Mouse (Mus musculus) layer of hippocampus, adult 9-10 months (tissue): ENCODE measurements around the gene Socs1.

Experiments
- DNase-seq: peaks from one replicate; pipeline ENCODE4 v3.0.0; 2022; ENCODE audit warnings: low spot score

The Socs1 gene

GRCm38 (mm10) chr16:10786782-10787547, 1.6 kb upstream of the Socs1 start:
- no peak for DNase-seq

- DNase-seq, result peak; percentile 61
Observed at GRCm38 (mm10) chr16:10786288-10786687, 952 bp upstream of the Socs1 start.

DNA sequence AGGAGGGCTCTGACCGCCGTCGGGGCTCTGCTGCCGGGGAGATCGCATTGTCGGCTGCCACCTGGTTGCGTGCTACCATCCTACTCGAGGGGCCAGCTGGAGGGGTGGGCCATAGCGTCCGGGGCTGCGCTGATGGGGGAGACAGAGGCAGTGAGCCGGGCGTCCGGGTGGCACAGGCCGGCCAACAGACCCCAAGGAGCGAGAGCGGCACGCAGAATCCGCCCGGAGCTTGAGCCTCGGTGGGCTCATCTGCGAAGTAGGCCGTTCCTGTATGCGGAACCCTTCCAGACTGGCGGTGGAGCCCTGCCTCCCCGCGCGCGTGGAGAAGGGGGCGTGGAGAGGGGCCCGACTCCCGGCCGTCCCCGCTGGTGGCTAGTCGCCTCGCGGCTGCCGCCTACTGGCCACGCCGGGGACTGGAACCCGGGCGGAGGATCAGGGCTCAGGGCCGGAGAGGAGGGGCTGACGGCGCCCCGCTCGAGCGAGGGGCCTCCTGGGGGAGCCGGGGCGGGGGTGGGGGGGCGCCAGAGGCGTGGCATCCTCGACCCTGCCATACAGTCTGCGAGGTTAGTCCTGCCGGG, 454 bp downstream of the Socs1 start:
- peak; percentile 46 for DNase-seq

- DNase-seq, result no peak
Observed at GRCm38 (mm10) chr16:10783883-10784792, 1.2 kb downstream of the Socs1 start.

- no peak for DNase-seq
Observed at GRCm38 (mm10) chr16:10783451-10783850, 1.9 kb downstream of the Socs1 start.

GRCm38 (mm10) chr16:10783152-10783434, 2.2 kb downstream of the Socs1 start:
- no peak for DNase-seq

DNA sequence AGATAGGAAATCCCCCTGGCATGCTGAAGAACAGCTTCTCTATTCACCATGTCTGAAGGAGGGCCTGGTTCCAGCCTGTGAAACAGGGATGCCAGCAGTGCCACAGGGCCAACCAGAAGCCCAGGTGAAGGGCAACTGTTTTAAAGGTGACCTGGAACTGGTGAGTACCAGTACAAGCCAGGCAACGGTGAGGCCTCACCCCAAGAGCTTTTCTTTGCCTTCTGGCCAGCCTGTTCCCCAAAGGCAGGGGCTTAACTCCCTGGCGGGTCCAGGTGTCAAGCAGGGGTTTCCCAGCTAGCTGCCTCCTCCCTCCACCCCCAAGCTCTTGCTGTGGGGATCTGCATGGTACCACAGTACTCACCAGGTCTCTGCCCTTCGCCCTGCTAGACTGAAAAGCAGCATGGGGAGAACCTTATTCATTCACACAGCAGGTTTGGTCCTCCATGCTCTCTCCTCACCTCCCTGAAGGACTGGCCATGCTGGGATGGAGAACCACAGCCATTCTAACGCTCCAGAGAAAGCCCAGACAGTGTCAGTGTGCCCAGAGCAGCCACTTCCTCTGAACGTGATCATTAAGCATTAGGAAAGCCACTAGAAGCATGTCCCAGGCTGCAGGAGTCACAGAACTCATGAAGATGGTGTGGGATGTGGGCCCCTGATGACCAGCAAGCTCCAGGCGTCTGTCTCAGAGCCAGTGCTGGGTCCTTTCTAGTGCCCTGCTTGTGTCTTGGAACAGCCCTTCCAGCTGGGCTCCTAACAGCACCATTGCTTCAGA, 2.8 kb downstream of the Socs1 start:
- no peak for DNase-seq

DNA sequence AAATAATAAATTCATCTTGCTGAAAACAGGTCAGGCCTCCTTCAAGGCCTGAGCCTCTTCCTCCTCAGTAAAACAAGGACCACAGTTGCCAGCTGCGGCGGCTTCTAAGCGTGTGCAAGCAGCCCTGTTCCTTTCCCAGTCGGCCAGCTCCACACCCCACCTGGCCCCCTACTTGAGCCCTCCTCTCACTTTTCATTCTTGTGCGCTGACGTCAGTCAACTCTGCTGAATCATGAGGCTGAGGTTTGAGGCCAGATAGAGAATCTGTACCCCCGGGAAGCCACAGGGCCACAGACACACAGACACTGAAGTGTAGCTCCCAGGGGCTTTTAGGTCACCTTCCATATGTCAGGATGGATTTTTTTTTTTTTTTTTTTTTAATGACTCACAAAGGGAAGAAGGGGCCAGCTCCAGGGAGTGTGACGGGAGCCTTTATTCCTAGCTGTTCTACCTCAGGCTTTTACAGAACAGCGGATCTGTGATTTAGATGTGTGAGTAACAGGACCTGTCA, 3.4 kb downstream of the Socs1 start:
- no peak for DNase-seq

GRCm38 (mm10) chr16:10780631-10781120, 4.7 kb downstream of the Socs1 start:
- DNase-seq, result no peak

DNA sequence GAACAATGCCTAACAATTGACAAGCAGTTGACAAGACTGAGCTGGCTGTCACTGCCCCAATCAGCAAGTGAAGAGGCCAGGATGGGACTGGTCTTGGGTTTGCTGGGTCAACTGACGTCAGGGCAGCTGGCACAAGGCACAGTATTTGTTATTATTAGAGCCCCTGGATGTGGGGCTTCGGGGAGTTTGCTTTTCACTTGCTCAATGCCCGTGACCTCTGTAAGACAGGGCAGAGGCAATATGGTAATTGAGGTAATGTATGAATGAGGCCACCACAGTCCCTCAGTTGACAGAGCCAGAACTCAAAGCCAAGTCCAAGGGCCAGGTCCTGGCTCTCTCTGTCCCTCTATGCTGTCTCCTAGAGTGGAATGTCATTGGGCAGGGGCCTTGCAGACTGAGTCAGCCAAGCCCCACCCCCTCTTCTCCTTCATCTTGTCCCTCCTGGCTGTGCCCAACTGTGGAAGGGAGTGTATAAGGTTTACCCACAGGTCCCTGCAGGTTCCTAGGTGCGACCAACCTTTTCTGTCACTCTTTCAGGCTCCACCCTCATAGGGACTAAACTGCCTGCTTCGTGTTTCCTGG, 7.7 kb downstream of the Socs1 start:
- DNase-seq, result no peak

DNA sequence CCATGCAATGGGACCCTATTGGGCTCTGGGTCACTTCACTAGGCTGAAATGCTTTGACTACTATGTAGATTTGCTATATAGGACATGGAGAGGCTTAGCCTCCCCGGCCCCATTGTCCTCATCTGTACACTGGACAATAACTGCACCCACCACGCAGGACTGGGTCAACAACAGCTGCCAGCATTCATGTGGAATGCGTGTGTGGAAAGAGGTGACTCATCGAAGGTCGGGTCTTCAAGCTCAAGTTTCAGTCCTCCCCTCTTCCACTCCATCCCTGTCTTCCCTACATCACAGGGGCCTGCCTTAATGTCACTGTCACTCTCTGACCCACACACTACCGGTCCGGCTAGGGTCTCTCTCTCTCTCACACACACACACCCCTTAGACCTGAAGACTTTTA, 9.0 kb downstream of the Socs1 start:
- DNase-seq, result no peak

- no peak for DNase-seq
Observed at GRCm38 (mm10) chr16:10774726-10775125, 10.6 kb downstream of the Socs1 start.

DNA sequence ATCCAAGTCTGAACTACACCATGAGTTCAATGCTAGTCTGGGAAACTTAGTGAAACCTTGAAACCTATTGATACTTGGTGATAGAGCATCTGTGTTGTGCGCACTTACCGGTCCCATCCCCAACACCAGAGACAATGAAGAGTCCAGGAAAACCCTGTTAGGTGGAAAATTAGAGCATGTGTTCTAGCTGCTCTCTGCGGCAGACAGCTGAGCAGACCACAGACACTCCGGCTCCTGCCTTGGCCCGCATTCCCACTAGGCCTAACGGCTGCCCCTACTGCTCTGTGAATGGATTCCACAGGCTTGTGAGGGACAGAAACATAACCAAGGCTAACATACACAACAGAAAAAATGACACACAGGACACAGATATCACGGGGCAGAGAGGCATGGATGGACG, 11.8 kb downstream of the Socs1 start:
- no peak for DNase-seq

DNA sequence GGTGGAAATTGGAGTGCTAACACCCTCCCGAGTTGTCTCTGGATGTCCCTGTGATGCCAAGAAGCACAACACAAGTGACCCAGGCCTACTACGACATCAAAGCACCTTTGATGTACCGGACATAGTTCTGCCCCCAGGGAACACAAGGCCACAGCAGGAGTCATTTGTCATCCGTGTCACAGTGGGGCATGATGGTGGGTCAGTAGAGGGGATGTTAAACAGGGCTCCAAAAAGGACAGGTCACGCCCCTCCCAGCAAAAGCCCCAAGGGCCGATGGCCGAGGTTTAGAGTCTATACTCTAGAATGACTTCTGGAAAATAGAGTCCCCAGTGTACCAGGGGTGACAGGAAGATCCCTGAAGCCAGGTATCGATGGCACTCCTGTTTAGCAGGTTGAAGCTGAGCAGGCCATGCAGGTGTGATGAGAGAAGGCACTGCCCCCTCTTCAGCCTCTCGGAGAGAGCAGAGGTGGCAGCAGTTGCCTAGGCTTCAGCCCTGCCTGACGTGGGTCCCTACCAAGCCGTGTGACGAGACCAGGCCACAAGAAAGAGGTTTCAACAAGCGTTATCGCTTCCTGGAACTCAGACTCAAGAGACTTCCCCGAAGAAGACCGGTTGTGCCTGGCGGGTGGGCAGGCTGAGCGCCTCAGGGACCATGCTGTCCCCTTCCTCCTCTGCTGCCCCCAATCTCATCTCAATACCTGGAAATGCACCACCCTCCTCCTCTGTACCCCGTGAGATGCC, 13.4 kb downstream of the Socs1 start:
- no peak for DNase-seq

DNA sequence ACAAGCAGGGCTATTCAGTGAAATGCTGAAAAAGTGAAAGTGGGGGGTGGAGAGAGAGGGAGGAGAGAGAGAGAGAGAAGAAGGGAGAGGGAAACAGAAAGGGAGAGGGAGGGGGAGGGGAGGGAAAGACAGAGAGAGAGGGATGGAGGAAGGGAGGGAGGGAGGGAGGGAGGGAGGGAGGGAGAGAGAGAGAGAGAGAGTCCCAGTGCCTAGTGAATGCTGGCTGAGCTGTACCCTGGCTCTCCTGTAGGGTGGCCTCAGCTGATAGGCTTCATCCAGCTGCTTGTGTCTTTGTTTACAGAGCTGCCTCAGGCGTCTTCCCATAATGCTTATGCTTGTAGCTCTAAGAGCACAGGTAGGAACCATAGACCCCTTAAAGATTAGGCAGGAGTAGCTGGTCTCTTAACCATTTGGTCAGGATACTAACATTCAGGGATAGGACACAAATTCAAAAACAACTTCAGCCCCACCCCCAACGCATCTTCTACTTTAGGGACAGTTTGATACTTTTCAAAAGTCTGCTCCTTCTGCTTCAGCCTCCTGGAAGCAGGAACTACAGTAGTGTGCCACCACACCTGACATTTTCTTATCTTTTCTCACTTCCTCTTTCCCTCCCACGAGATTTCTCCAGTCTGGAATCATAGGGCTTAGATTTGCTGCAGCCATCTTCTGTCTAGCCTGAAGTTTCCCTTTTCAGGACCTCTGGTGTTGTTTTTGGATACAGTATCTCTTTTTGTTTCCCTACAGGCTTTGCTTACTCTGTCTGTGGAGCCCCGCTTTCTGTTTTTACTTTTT, 14.6 kb downstream of the Socs1 start:
- no peak for DNase-seq

DNA sequence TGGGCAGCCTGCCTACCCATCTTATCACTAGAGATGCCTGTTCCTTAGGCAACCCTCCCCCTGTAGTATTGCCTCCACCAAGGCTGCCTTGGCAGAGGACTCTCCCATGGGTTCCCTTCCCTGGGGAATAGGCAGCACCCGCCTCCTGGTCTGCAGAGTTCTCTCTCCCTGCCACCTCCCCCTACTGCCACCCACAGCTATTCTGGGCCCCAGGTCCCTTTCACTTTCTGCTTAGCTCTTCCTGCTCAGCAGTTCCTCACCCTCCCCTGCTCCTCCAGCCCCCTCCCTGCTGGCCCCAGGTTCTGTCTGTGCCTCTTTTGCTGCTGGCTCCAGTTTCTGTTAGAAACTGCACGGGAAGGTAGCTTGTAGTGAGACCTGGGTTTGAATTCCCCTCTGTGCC, 15.7 kb downstream of the Socs1 start:
- DNase-seq, result no peak

- DNase-seq, result no peak
Observed at GRCm38 (mm10) chr16:10768821-10769220, 16.5 kb downstream of the Socs1 start.

GRCm38 (mm10) chr16:10767158-10767557, 18.2 kb downstream of the Socs1 start:
- DNase-seq, result peak; percentile 42

GRCm38 (mm10) chr16:10764323-10764722, 21.0 kb downstream of the Socs1 start:
- DNase-seq, result no peak
